Mouse (Mus musculus): Measurements from ENCODE around the gene Cblc. TPM values are rescaled to one million over a fixed set of nuclear protein-coding genes. Genes with fewer than 3 reads are reported as not detected.

Cblc gene
- polyA plus RNA-seq, 1 experiment from 2014 or later: 14.0 TPM

DNA sequence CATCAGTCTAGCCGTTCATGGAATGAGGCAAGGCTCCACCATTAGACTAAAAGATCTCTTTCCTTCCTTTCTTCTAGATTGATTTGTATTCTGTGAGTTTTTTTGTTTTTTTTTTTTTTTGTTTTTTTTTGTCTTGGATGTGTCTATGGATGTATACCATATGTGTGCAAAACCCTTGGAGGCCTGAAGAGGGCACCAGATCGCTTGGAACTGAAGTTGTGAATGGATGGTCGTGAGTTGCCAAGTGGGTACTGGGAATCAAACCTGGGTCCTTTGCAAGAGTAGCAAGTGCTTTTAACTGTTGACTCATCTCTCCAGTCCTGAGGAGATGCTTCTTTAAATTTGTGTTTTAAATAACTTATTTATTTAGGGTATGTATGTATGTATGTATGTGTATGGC, 37.4 kb upstream of the Cblc start:
- Histone ChIP-seq H3K4me1 (replicated peaks; ENCODE audit: control insufficient read depth, insufficient read depth, low read length) (peaks cover 7% of the 10 kb centered on the region), H3K4me3 (ENCODE audit: low read depth, low read length) (no peak overlapping the region), H3K27ac (ENCODE audit: low read depth) (no peak overlapping the region), H3K9ac (ENCODE audit: low read length) (no peak overlapping the region), H3K27me3 (replicated peaks; ENCODE audit: control insufficient read depth, insufficient read depth, low read length) (no peaks in the 10 kb centered on the region), H3K36me3 (ENCODE audit: control insufficient read depth, insufficient read depth, low read length) (no peaks in the 10 kb centered on the region), H3K9me3 (ENCODE audit: control insufficient read depth, low read length) (no peaks in the 10 kb centered on the region), H3K4me2 (ENCODE audit: low read length) (no peak overlapping the region)
- DNase-seq (ENCODE audit: low spot score): no peak
- 65% methylated on average over 3 of the region's 3 CpGs for WGBS
- no peak for ATAC-seq (replicated peaks; ENCODE audit: low FRiP score, low TSS enrichment, low read depth)

- 43% methylated on average over 9 of the region's 9 CpGs for WGBS
- Histone ChIP-seq H3K9ac (ENCODE audit: low read length) (no peak overlapping the region), H3K27ac (ENCODE audit: low read depth) (no peak overlapping the region), H3K36me3 (ENCODE audit: control insufficient read depth, insufficient read depth, low read length) (no peaks in the 10 kb centered on the region), H3K4me2 (ENCODE audit: low read length) (no peak overlapping the region), H3K4me1 (replicated peaks; ENCODE audit: control insufficient read depth, insufficient read depth, low read length) (peaks cover 7% of the 10 kb centered on the region), H3K27me3 (replicated peaks; ENCODE audit: control insufficient read depth, insufficient read depth, low read length) (no peaks in the 10 kb centered on the region), H3K4me3 (ENCODE audit: low read depth, low read length) (no peak overlapping the region), H3K9me3 (ENCODE audit: control insufficient read depth, low read length) (no peaks in the 10 kb centered on the region)
- DNase-seq (ENCODE audit: low spot score) (no peak), ATAC-seq (replicated peaks; ENCODE audit: low FRiP score, low TSS enrichment, low read depth) (peak; percentile 33; the same call in 1 of the 2 replicates)
These were observed 35.2 kb upstream of the Cblc start for GRCm38 (mm10) chr7:19831837-19832236.

DNA sequence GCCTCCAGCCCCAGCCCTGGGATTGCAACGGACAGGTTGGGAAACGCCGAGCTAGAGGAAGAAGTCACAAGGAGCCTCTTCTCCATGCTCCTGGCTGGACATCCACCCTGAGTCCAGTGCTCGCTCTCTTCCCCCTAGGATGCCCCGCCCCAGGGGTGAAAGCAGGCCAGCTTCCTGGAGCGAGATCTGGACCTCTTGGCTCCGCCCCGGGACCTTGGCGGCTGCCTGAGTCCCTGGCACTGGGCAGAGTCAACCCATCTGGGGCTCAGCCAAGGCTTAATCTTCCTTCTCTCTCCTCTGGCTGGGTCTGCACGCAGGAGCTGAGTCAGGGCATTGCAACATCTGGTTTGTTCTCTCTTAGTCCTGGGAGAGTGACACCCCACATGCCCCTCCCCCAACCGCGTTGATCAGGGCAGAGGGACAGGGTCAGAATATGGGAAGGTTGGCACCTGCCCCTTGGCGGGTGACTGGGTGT, 34.1 kb upstream of the Cblc start:
- Histone ChIP-seq H3K4me3 (ENCODE audit: low read depth, low read length) (no peak overlapping the region), H3K4me1 (replicated peaks; ENCODE audit: control insufficient read depth, insufficient read depth, low read length) (peaks cover 7% of the 10 kb centered on the region), H3K9me3 (ENCODE audit: control insufficient read depth, low read length) (no peaks in the 10 kb centered on the region), H3K27ac (ENCODE audit: low read depth) (no peak overlapping the region), H3K36me3 (ENCODE audit: control insufficient read depth, insufficient read depth, low read length) (no peaks in the 10 kb centered on the region), H3K27me3 (replicated peaks; ENCODE audit: control insufficient read depth, insufficient read depth, low read length) (no peaks in the 10 kb centered on the region), H3K9ac (ENCODE audit: low read length) (0 out of 2 replicates have a peak overlapping the region, but pooled peaks have one; percentile 8), H3K4me2 (ENCODE audit: low read length) (peak overlapping the region; percentile 9; the same call in 1 of the 2 replicates)
- ATAC-seq (replicated peaks; ENCODE audit: low FRiP score, low TSS enrichment, low read depth) (peak; percentile 52), DNase-seq (ENCODE audit: low spot score) (peak; percentile 59)
- 21% methylated on average over 13 of the region's 13 CpGs for WGBS

DNA sequence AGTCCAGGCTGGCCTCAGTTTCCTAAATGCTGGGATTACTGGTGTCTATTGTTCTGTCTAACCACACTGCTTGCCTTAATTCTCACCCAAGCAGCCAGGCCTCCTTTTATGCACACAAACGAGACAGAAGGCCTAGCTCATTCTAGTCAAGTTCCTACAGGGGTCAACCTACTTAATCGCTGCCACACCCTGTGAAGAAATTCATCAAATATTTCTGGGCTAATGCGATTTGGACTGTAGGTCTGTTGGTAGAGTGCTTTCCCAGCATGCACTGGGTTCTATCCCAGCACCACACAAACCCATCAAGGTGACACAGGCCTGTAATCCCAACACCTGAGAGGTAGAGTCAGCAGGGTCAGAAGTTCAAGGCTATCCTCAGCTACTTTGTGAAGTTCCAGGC, 33.1 kb upstream of the Cblc start:
- Histone ChIP-seq H3K27ac (ENCODE audit: low read depth) (no peak overlapping the region), H3K4me2 (ENCODE audit: low read length) (no peak overlapping the region), H3K9me3 (ENCODE audit: control insufficient read depth, low read length) (no peaks in the 10 kb centered on the region), H3K4me1 (replicated peaks; ENCODE audit: control insufficient read depth, insufficient read depth, low read length) (peaks cover 7% of the 10 kb centered on the region), H3K36me3 (ENCODE audit: control insufficient read depth, insufficient read depth, low read length) (no peaks in the 10 kb centered on the region), H3K4me3 (ENCODE audit: low read depth, low read length) (no peak overlapping the region), H3K27me3 (replicated peaks; ENCODE audit: control insufficient read depth, insufficient read depth, low read length) (no peaks in the 10 kb centered on the region), H3K9ac (ENCODE audit: low read length) (no peak overlapping the region)
- no peak for ATAC-seq (replicated peaks; ENCODE audit: low FRiP score, low TSS enrichment, low read depth)
- no peak for DNase-seq (ENCODE audit: low spot score)
- WGBS: 82% methylated on average over 3 of the region's 3 CpGs

- 36% methylated on average over 6 of the region's 6 CpGs for WGBS
- no peak overlapping the region for H3K9ac ChIP-seq (ENCODE audit: low read length)
These were observed 30.1 kb upstream of the Cblc start for GRCm38 (mm10) chr7:19826756-19827155.

GRCm38 (mm10) chr7:19824182-19824973, 27.8 kb upstream of the Cblc start:
- H3K9ac ChIP-seq (ENCODE audit: low read length): 0 out of 2 replicates have a peak overlapping the region, but pooled peaks have one; percentile 29
- peak; percentile 90 for ATAC-seq (replicated peaks; ENCODE audit: low FRiP score, low TSS enrichment, low read depth)
- WGBS: 18% methylated on average over 26 of the region's 26 CpGs

More at GRCm38 (mm10) chr7:19826756-19827155, 30.1 kb upstream of the Cblc start:
- no peak for ATAC-seq (replicated peaks; ENCODE audit: low FRiP score, low TSS enrichment, low read depth)
- peaks cover 3% of the 10 kb centered on the region; the same call in 1 of the 2 replicates for H3K27me3 ChIP-seq (replicated peaks; ENCODE audit: control insufficient read depth, insufficient read depth, low read length)
- no peaks in the 10 kb centered on the region for H3K9me3 ChIP-seq (ENCODE audit: control insufficient read depth, low read length)
- H3K36me3 ChIP-seq (ENCODE audit: control insufficient read depth, insufficient read depth, low read length): no peaks in the 10 kb centered on the region
- H3K4me1 ChIP-seq (replicated peaks; ENCODE audit: control insufficient read depth, insufficient read depth, low read length): peaks cover 30% of the 10 kb centered on the region
- DNase-seq (ENCODE audit: low spot score): no peak
- H3K4me2 ChIP-seq (ENCODE audit: low read length): no peak overlapping the region
- H3K4me3 ChIP-seq (ENCODE audit: low read depth, low read length): no peak overlapping the region
- no peak overlapping the region for H3K27ac ChIP-seq (ENCODE audit: low read depth)

GRCm38 (mm10) chr7:19823256-19824181, 26.9 kb upstream of the Cblc start:
- Histone ChIP-seq H3K36me3 (ENCODE audit: control insufficient read depth, insufficient read depth, low read length) (no peaks in the 10 kb centered on the region), H3K4me3 (ENCODE audit: low read depth, low read length) (peak overlapping the region; percentile 51; the same call in 1 of the 2 replicates), H3K4me2 (ENCODE audit: low read length) (peak overlapping the region; percentile 41), H3K9me3 (ENCODE audit: control insufficient read depth, low read length) (peaks cover 5% of the 10 kb centered on the region; the same call in 1 of the 2 replicates), H3K27ac (ENCODE audit: low read depth) (peak overlapping the region; percentile 88), H3K27me3 (replicated peaks; ENCODE audit: control insufficient read depth, insufficient read depth, low read length) (peaks cover 8% of the 10 kb centered on the region; the same call in 1 of the 2 replicates), H3K4me1 (replicated peaks; ENCODE audit: control insufficient read depth, insufficient read depth, low read length) (peaks cover 29% of the 10 kb centered on the region), H3K9ac (ENCODE audit: low read length) (0 out of 2 replicates have a peak overlapping the region, but pooled peaks have one; percentile 3)
- 26% methylated on average over 16 of the region's 16 CpGs for whole genome bisulfite sequencing
- ATAC-seq (replicated peaks; ENCODE audit: low FRiP score, low TSS enrichment, low read depth) (peak; percentile 24), DNase-seq (ENCODE audit: low spot score) (no peak)

More at GRCm38 (mm10) chr7:19824182-19824973, 27.8 kb upstream of the Cblc start:
- Histone ChIP-seq H3K27me3 (replicated peaks; ENCODE audit: control insufficient read depth, insufficient read depth, low read length) (peaks cover 8% of the 10 kb centered on the region; the same call in 1 of the 2 replicates), H3K4me2 (ENCODE audit: low read length) (peak overlapping the region; percentile 41), H3K4me3 (ENCODE audit: low read depth, low read length) (no peak overlapping the region; the same call in 1 of the 2 replicates), H3K4me1 (replicated peaks; ENCODE audit: control insufficient read depth, insufficient read depth, low read length) (peaks cover 23% of the 10 kb centered on the region), H3K9me3 (ENCODE audit: control insufficient read depth, low read length) (peaks cover 5% of the 10 kb centered on the region; the same call in 1 of the 2 replicates), H3K27ac (ENCODE audit: low read depth) (peak overlapping the region; percentile 88), H3K36me3 (ENCODE audit: control insufficient read depth, insufficient read depth, low read length) (no peaks in the 10 kb centered on the region)
- DNase-seq (ENCODE audit: low spot score): peak; percentile 91

DNA sequence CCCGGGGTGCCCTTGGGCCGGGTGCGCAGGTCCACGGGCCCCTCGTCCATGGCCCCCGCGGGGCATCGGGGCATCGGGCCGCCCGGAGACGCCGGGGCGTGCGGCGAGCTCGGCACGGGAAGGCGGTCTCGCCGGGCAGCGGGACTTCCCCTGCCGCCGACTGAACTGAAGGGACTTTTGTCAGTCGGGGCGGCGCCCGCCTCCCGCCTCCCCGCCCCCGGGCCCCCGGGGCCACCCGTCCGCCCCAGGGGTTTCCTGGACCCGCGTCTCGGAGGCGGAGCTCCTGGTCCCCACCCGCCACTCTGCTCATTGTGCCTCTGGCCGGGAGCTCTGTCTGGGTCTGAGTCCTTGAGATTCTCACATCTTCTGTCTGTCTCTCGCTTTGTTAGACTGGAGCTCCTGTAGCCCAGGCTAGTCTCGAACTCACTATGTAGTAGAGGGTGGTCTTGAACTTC, 26.0 kb upstream of the Cblc start, which contains the start of gene Bcl3:
TSS of gene Bcl3 (minus strand) at position 167 of the 455 bp plus-strand sequence.
- peak within 1 kb of the TSS; percentile 66 for H3K9ac ChIP-seq (ENCODE audit: low read length)
- ATAC-seq (replicated peaks; ENCODE audit: low FRiP score, low TSS enrichment, low read depth) (peak; percentile 21; the same call in 1 of the 2 replicates), DNase-seq (ENCODE audit: low spot score) (peak; percentile 73)
- WGBS: 3% methylated on average over 31 of the region's 42 CpGs
- peaks cover 8% of the 10 kb centered on the region; the same call in 1 of the 2 replicates for H3K27me3 ChIP-seq (replicated peaks; ENCODE audit: control insufficient read depth, insufficient read depth, low read length)
- no peaks in the 10 kb centered on the region for H3K36me3 ChIP-seq (ENCODE audit: control insufficient read depth, insufficient read depth, low read length)
- peak within 1 kb of the TSS; percentile 88 for H3K27ac ChIP-seq (ENCODE audit: low read depth)
- peaks cover 36% of the 10 kb centered on the region for H3K4me1 ChIP-seq (replicated peaks; ENCODE audit: control insufficient read depth, insufficient read depth, low read length)
- peaks cover 5% of the 10 kb centered on the region; the same call in 1 of the 2 replicates for H3K9me3 ChIP-seq (ENCODE audit: control insufficient read depth, low read length)
- H3K4me3 ChIP-seq (ENCODE audit: low read depth, low read length): peak within 1 kb of the TSS; percentile 51
- peak within 1 kb of the TSS; percentile 81 for H3K4me2 ChIP-seq (ENCODE audit: low read length)
